Mouse (Mus musculus): ENCODE results near the gene Krt33a. TPM values are rescaled to one million over a fixed set of nuclear protein-coding genes. Genes with fewer than 3 reads are reported as not detected.

The Krt33a gene
- polyA plus RNA-seq (2014; fragmentation: Nextera tagmentation; extraction: Ambion mirVana): not detected in 2 replicates

DNA sequence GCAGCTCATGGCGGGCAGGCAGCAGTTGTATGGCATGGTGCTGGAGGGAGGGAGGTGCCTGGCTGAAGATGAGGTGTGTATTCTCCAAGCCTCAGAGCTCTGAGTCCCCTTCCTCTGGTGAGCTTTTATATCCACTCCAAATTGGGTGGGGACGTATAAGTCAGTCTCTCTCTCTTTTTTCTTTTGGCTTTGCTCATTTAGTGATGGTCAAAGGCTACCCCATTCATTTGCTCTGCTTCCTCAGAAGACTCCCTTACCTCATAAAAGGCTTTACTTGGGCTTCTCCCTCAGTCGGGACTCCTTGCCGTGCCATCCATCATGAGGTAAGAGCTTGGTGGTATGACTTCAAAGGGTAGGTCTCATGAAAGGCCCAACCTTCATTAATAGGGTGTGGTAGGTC lies at the start of gene Krt33a:
Gene Krt33a (minus strand): TSS at position 101 of the 400 bp plus-strand sequence.
- Histone ChIP-seq H3K4me3 (ENCODE audit: low read depth, low read length) (no peak within 1 kb of the TSS), H3K9ac (ENCODE audit: low read length) (no peak within 1 kb of the TSS), H3K36me3 (ENCODE audit: control insufficient read depth, insufficient read depth, low read length) (no peaks in the 10 kb centered on the region), H3K9me3 (replicated peaks; ENCODE audit: control insufficient read depth, low read length) (no peaks in the 10 kb centered on the region), H3K27me3 (replicated peaks; ENCODE audit: control insufficient read depth, insufficient read depth, low read length) (no peaks in the 10 kb centered on the region), H3K4me2 (ENCODE audit: low read length) (no peak within 1 kb of the TSS), H3K4me1 (ENCODE audit: control insufficient read depth, insufficient read depth, low read length) (no peaks in the 10 kb centered on the region), H3K27ac (ENCODE audit: low read depth, low read length) (no peak within 1 kb of the TSS)
- 85% methylated on average over 4 of the region's 4 CpGs for WGBS
- no peak for ATAC-seq
- DNase-seq (ENCODE audit: low spot score): no peak

GRCm38 (mm10) chr11:100058875-100059274 lies 42.9 kb upstream of the Krt33a start:
- WGBS: 55% methylated on average over 8 of the region's 8 CpGs
- no peak overlapping the region for H3K4me2 ChIP-seq (ENCODE audit: low read length)
- H3K9me3 ChIP-seq (replicated peaks; ENCODE audit: control insufficient read depth, low read length): no peaks in the 10 kb centered on the region
- DNase-seq (ENCODE audit: low spot score) (peak; percentile 29), ATAC-seq (no peak)
- H3K4me1 ChIP-seq (ENCODE audit: control insufficient read depth, insufficient read depth, low read length): no peaks in the 10 kb centered on the region
- no peak overlapping the region for H3K27ac ChIP-seq (ENCODE audit: low read depth, low read length)
- no peaks in the 10 kb centered on the region for H3K36me3 ChIP-seq (ENCODE audit: control insufficient read depth, insufficient read depth, low read length)
- no peak overlapping the region for H3K9ac ChIP-seq (ENCODE audit: low read length)
- no peaks in the 10 kb centered on the region for H3K27me3 ChIP-seq (replicated peaks; ENCODE audit: control insufficient read depth, insufficient read depth, low read length)
- H3K4me3 ChIP-seq (ENCODE audit: low read depth, low read length): no peak overlapping the region

GRCm38 (mm10) chr11:100055686-100056655 lies 40.0 kb upstream of the Krt33a start:
- no peak overlapping the region for H3K27ac ChIP-seq (ENCODE audit: low read depth, low read length)
- no peaks in the 10 kb centered on the region for H3K4me1 ChIP-seq (ENCODE audit: control insufficient read depth, insufficient read depth, low read length)
- no peaks in the 10 kb centered on the region for H3K27me3 ChIP-seq (replicated peaks; ENCODE audit: control insufficient read depth, insufficient read depth, low read length)
- no peaks in the 10 kb centered on the region for H3K9me3 ChIP-seq (replicated peaks; ENCODE audit: control insufficient read depth, low read length)
- no peak overlapping the region for H3K9ac ChIP-seq (ENCODE audit: low read length)
- WGBS: 81% methylated on average over 9 of the region's 9 CpGs
- ATAC-seq (no peak), DNase-seq (ENCODE audit: low spot score) (no peak)
- no peak overlapping the region for H3K4me2 ChIP-seq (ENCODE audit: low read length)
- no peak overlapping the region for H3K4me3 ChIP-seq (ENCODE audit: low read depth, low read length)
- no peaks in the 10 kb centered on the region for H3K36me3 ChIP-seq (ENCODE audit: control insufficient read depth, insufficient read depth, low read length)

DNA sequence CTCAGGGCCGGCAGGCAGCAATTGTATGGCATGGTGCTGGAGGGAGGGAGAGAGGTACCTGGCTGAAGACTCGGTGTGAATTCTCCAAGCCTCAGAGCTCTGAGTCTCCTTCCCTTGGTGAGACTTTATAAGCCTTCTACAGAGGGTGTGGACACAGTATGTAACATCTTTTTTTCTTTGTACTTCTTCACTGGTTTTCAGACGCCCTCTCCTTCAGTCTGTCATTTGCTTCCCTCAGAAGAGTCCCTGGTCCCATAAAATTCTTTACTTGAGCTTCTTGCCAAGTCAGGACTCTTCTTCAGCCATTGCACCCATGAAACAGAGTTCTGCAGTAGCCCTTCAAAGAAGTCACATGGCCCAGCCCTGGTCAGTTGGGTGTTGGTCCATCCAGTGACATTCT lies 34.4 kb upstream of the Krt33a start, which contains the start of gene Krt31:
Gene Krt31 (minus strand): TSS at position 101 of the 400 bp plus-strand sequence.
- DNase-seq (ENCODE audit: low spot score): no peak
- Histone ChIP-seq H3K4me2 (ENCODE audit: low read length) (no peak within 1 kb of the TSS), H3K9me3 (replicated peaks; ENCODE audit: control insufficient read depth, low read length) (no peaks in the 10 kb centered on the region), H3K4me1 (ENCODE audit: control insufficient read depth, insufficient read depth, low read length) (no peaks in the 10 kb centered on the region), H3K27ac (ENCODE audit: low read depth, low read length) (no peak within 1 kb of the TSS), H3K36me3 (ENCODE audit: control insufficient read depth, insufficient read depth, low read length) (no peaks in the 10 kb centered on the region), H3K27me3 (replicated peaks; ENCODE audit: control insufficient read depth, insufficient read depth, low read length) (no peaks in the 10 kb centered on the region), H3K9ac (ENCODE audit: low read length) (no peak within 1 kb of the TSS), H3K4me3 (ENCODE audit: low read depth, low read length) (no peak within 1 kb of the TSS)
- WGBS: 87% methylated on average over 3 of the region's 3 CpGs
- ATAC-seq: no peak

GRCm38 (mm10) chr11:100047193-100047592 lies 31.2 kb upstream of the Krt33a start:
- Histone ChIP-seq H3K9ac (ENCODE audit: low read length) (no peak overlapping the region), H3K4me1 (ENCODE audit: control insufficient read depth, insufficient read depth, low read length) (no peaks in the 10 kb centered on the region), H3K36me3 (ENCODE audit: control insufficient read depth, insufficient read depth, low read length) (no peaks in the 10 kb centered on the region), H3K4me2 (ENCODE audit: low read length) (no peak overlapping the region), H3K4me3 (ENCODE audit: low read depth, low read length) (no peak overlapping the region), H3K27me3 (replicated peaks; ENCODE audit: control insufficient read depth, insufficient read depth, low read length) (no peaks in the 10 kb centered on the region), H3K9me3 (replicated peaks; ENCODE audit: control insufficient read depth, low read length) (no peaks in the 10 kb centered on the region), H3K27ac (ENCODE audit: low read depth, low read length) (no peak overlapping the region)
- 90% methylated on average over 2 of the region's 2 CpGs for WGBS
- DNase-seq (ENCODE audit: low spot score) (no peak), ATAC-seq (no peak)

DNA sequence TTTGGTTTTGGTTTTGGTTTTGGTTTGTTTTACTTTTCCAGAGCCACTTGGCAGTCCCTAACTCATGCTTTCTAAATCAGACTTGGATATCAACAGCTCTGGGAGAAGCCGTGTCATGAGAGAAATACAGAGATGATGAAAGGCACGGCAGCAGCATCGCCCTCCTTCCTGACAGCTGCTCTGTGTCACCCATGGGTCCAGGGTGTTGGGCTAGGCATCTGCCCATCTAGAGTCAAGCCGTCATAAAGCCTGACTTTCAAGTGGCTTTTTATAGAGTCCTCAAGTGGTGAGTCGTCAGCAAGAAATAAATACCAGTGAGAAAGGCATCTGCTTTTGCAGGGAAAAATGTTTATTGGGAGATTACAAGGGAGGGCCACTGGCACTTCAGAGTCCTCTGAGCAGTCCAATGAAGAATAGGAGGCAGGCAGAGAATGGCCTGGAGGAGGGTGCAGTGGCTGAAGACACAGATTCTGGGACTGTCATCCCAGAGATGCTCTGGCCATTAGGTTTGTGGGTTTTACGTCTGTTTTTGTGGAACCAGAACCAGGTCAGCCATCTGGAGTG lies 30.4 kb upstream of the Krt33a start:
- Histone ChIP-seq H3K36me3 (ENCODE audit: control insufficient read depth, insufficient read depth, low read length) (no peaks in the 10 kb centered on the region), H3K4me3 (ENCODE audit: low read depth, low read length) (no peak overlapping the region), H3K4me1 (ENCODE audit: control insufficient read depth, insufficient read depth, low read length) (no peaks in the 10 kb centered on the region), H3K9me3 (replicated peaks; ENCODE audit: control insufficient read depth, low read length) (no peaks in the 10 kb centered on the region), H3K4me2 (ENCODE audit: low read length) (no peak overlapping the region), H3K27me3 (replicated peaks; ENCODE audit: control insufficient read depth, insufficient read depth, low read length) (no peaks in the 10 kb centered on the region), H3K27ac (ENCODE audit: low read depth, low read length) (no peak overlapping the region), H3K9ac (ENCODE audit: low read length) (no peak overlapping the region)
- 86% methylated on average over 6 of the region's 6 CpGs for WGBS
- ATAC-seq: no peak
- DNase-seq (ENCODE audit: low spot score): no peak

GRCm38 (mm10) chr11:100041454-100041853 lies 25.4 kb upstream of the Krt33a start, which contains the start of gene Krt34:
Gene Krt34 (minus strand): TSS chr11:100041554.
- no peaks in the 10 kb centered on the region for H3K27me3 ChIP-seq (replicated peaks; ENCODE audit: control insufficient read depth, insufficient read depth, low read length)
- no peaks in the 10 kb centered on the region for H3K9me3 ChIP-seq (replicated peaks; ENCODE audit: control insufficient read depth, low read length)
- no peak within 1 kb of the TSS for H3K27ac ChIP-seq (ENCODE audit: low read depth, low read length)
- DNase-seq (ENCODE audit: low spot score) (no peak), ATAC-seq (no peak)
- H3K9ac ChIP-seq (ENCODE audit: low read length): no peak within 1 kb of the TSS
- H3K4me1 ChIP-seq (ENCODE audit: control insufficient read depth, insufficient read depth, low read length): no peaks in the 10 kb centered on the region
- no peak within 1 kb of the TSS for H3K4me2 ChIP-seq (ENCODE audit: low read length)
- H3K36me3 ChIP-seq (ENCODE audit: control insufficient read depth, insufficient read depth, low read length): no peaks in the 10 kb centered on the region
- H3K4me3 ChIP-seq (ENCODE audit: low read depth, low read length): no peak within 1 kb of the TSS
- WGBS: 90% methylated on average over 6 of the region's 6 CpGs

- DNase-seq (ENCODE audit: low spot score) (no peak), ATAC-seq (no peak)
- 92% methylated on average over 6 of the region's 6 CpGs for WGBS
- no peaks in the 10 kb centered on the region for H3K36me3 ChIP-seq (ENCODE audit: control insufficient read depth, insufficient read depth, low read length)
- H3K4me2 ChIP-seq (ENCODE audit: low read length): no peak within 1 kb of the TSS
- H3K27ac ChIP-seq (ENCODE audit: low read depth, low read length): no peak within 1 kb of the TSS
- no peak within 1 kb of the TSS for H3K9ac ChIP-seq (ENCODE audit: low read length)
- H3K4me1 ChIP-seq (ENCODE audit: control insufficient read depth, insufficient read depth, low read length): no peaks in the 10 kb centered on the region
- no peaks in the 10 kb centered on the region for H3K27me3 ChIP-seq (replicated peaks; ENCODE audit: control insufficient read depth, insufficient read depth, low read length)
- H3K9me3 ChIP-seq (replicated peaks; ENCODE audit: control insufficient read depth, low read length): no peaks in the 10 kb centered on the region
- no peak within 1 kb of the TSS for H3K4me3 ChIP-seq (ENCODE audit: low read depth, low read length)
Observed at GRCm38 (mm10) chr11:100029768-100030167, 13.8 kb upstream of the Krt33a start, which contains the start of gene Krt33b. Gene Krt33b (minus strand): TSS chr11:100029868.

DNA sequence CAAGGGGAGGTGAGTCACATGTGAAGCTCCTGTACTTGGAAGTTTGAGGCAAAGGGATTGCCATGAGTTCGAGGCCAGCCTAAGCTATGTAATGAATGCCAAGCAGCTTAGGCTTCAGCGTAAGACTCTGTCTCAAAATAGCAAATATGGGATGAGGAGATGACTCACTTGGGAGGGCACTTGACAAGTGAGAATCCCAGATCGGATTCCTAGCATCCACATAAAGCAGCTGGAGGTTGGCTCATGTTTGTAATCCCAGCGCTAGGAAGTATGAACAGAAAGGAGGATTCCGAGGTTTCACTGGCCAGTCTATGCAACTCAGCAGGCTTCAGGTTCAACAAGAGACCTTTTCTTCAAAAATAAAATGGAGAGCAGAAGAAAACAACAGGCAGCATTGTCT lies 5.4 kb upstream of the Krt33a start:
- 78% methylated on average over 5 of the region's 5 CpGs for WGBS
- Histone ChIP-seq H3K27ac (ENCODE audit: low read depth, low read length) (no peak overlapping the region), H3K9ac (ENCODE audit: low read length) (no peak overlapping the region), H3K9me3 (replicated peaks; ENCODE audit: control insufficient read depth, low read length) (no peaks in the 10 kb centered on the region), H3K27me3 (replicated peaks; ENCODE audit: control insufficient read depth, insufficient read depth, low read length) (no peaks in the 10 kb centered on the region), H3K4me1 (ENCODE audit: control insufficient read depth, insufficient read depth, low read length) (no peaks in the 10 kb centered on the region), H3K4me3 (ENCODE audit: low read depth, low read length) (no peak overlapping the region), H3K4me2 (ENCODE audit: low read length) (no peak overlapping the region), H3K36me3 (ENCODE audit: control insufficient read depth, insufficient read depth, low read length) (no peaks in the 10 kb centered on the region)
- DNase-seq (ENCODE audit: low spot score) (no peak), ATAC-seq (no peak)
